Mouse (Mus musculus): ENCODE data around the gene Fndc3a.

DNA sequence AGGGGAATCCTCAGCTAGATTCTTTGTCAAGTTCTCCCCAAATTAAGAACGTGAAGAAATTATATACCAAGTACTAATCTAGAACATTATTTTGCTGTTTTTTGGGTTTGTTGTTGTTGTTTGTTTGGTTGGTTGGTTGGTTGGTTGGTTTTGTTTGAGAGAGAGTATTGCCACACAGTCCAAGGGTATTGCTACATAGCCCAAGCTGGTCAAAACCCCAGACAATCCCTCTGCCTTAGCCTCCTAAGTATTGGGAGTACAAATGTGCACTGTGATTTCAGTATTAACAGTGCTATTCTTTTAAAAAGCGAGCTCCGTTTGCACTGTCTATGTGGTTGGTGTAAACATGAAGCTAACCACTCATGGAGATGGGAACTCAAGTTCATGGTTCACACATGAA lies 37.9 kb downstream of the Fndc3a start:
- TF ChIP-seq POLR2A (IDR thresholded peaks at IDR 0.05; ENCODE audit: borderline replicate concordance, control insufficient read depth, low read depth, low read length) (no peak), CTCF (IDR thresholded peaks at IDR 0.05; ENCODE audit: control insufficient read depth, insufficient read depth, low read length) (no peak)

All from bone marrow, adult 2 months (tissue).